Mouse (Mus musculus) thymus, postnatal 14 days (tissue): ENCODE results near the gene Klhl21.

ENCODE experiments used
- DNase-seq: peaks from one replicate; pipeline ENCODE4 v3.0.0; 2021

The Klhl21 gene

GRCm38 (mm10) chr4:152008622-152009075 is at the start of gene Klhl21:
TSS of gene Klhl21 (plus strand) at chr4:152008803.
- DNase-seq: peak; percentile 91

GRCm38 (mm10) chr4:151959849-151960512 is 48.6 kb upstream of the Klhl21 start:
- DNase-seq: no peak

GRCm38 (mm10) chr4:151960513-151960854 is 48.1 kb upstream of the Klhl21 start:
- no peak for DNase-seq

- no peak for DNase-seq
Observed at GRCm38 (mm10) chr4:151962817-151963216, 45.8 kb upstream of the Klhl21 start.

- DNase-seq: no peak
Observed at GRCm38 (mm10) chr4:151968204-151968921, 40.2 kb upstream of the Klhl21 start.

- peak; percentile 53 for DNase-seq
Observed at GRCm38 (mm10) chr4:151972221-151972967, 36.2 kb upstream of the Klhl21 start.

- DNase-seq: peak; percentile 52
Observed at GRCm38 (mm10) chr4:151975441-151975840, 33.2 kb upstream of the Klhl21 start.

GRCm38 (mm10) chr4:151977748-151978147 is 30.9 kb upstream of the Klhl21 start:
- peak; percentile 86 for DNase-seq

GRCm38 (mm10) chr4:151980699-151981098 is 27.9 kb upstream of the Klhl21 start:
- DNase-seq: no peak

GRCm38 (mm10) chr4:151981363-151981762 is 27.2 kb upstream of the Klhl21 start:
- DNase-seq: peak; percentile 79

GRCm38 (mm10) chr4:151983043-151983442 is 25.6 kb upstream of the Klhl21 start:
- no peak for DNase-seq

- DNase-seq: no peak
Observed at GRCm38 (mm10) chr4:151983560-151983959, 25.0 kb upstream of the Klhl21 start.

GRCm38 (mm10) chr4:151985886-151986285 is 22.7 kb upstream of the Klhl21 start:
- DNase-seq: no peak

- DNase-seq: no peak
Observed at GRCm38 (mm10) chr4:151986650-151987049, 22.0 kb upstream of the Klhl21 start.

- DNase-seq: no peak
Observed at GRCm38 (mm10) chr4:151988014-151988341, 20.6 kb upstream of the Klhl21 start.

- peak; percentile 92 for DNase-seq
Observed at GRCm38 (mm10) chr4:151988342-151989109, 20.1 kb upstream of the Klhl21 start, which contains the start of gene Thap3. TSS of gene Thap3 (minus strand) at chr4:151988997.

- DNase-seq: peak; percentile 26
Observed at GRCm38 (mm10) chr4:151989110-151989488, 19.5 kb upstream of the Klhl21 start.

GRCm38 (mm10) chr4:151992091-151992490 is 16.5 kb upstream of the Klhl21 start:
- DNase-seq: no peak

GRCm38 (mm10) chr4:151993035-151993434 is 15.6 kb upstream of the Klhl21 start:
- DNase-seq: no peak

- peak; percentile 48 for DNase-seq
Observed at GRCm38 (mm10) chr4:151994228-151995171, 14.1 kb upstream of the Klhl21 start.

GRCm38 (mm10) chr4:151995371-151996172 is 13.0 kb upstream of the Klhl21 start:
- DNase-seq: peak; percentile 75
